Mouse (Mus musculus) heart, adult 2 months (tissue): Measurements from ENCODE around the gene Agtrap.

ENCODE experiments used
- CTCF ChIP-seq: fragments of 200-600 bp; IDR thresholded peaks from 2 replicates; pipeline ENCODE4 v1.8.1; 2022; ENCODE audit warnings: antibody characterized with exemption, mild to moderate bottlenecking, moderate library complexity
- EP300 ChIP-seq: fragments of 200-500 bp; IDR thresholded peaks from 2 replicates; pipeline ENCODE4 v1.6.1; 2011; ENCODE audit warnings: low read depth, low read length, control low read depth; ENCODE audit not compliant: insufficient read depth

- TF ChIP-seq CTCF (peak; percentile 71), EP300 (no peak)
These were observed 13.2 kb downstream of the Agtrap start for GRCm38 (mm10) chr4:148074521-148075189.
